Mouse (Mus musculus) E14TG2a.4 (cell line): ENCODE measurements at regions not wholly inside any gene's neighbourhood (a gene's known extent, or its start where the extent isn't known, plus 50 kb on each side); places are given as distances from the start of the nearest gene placed in this dataset.

Source experiments
- H3K27me3 ChIP-seq: 2 replicates; pipeline ENCODE4 v1.6.1; 2014; ENCODE audit warnings: low read length, control low read depth; ENCODE audit not compliant: insufficient read depth
- H3K36me3 ChIP-seq: 2 replicates; pipeline ENCODE4 v1.6.1; 2014; ENCODE audit warnings: low read length, control low read depth; ENCODE audit not compliant: insufficient read depth
- H3K4me1 ChIP-seq: replicated peaks from 2 replicates; pipeline ENCODE4 v1.6.1; 2014; ENCODE audit warnings: low read depth, low read length, control low read depth
- H3K4me3 ChIP-seq: replicated peaks from 2 replicates; pipeline ENCODE4 v1.5.1; 2014; ENCODE audit warnings: mild to moderate bottlenecking, low read length
- H3K9me3 ChIP-seq: 2 replicates; pipeline ENCODE4 v1.6.1; 2014; ENCODE audit warnings: low read length, control low read depth
- CTCF ChIP-seq: conservative IDR thresholded peaks from 2 replicates; pipeline ENCODE4 v1.5.1; 2014; ENCODE audit warnings: low read length
- NANOG ChIP-seq: IDR thresholded peaks from 2 replicates; pipeline ENCODE4 v1.6.1; 2014; ENCODE audit warnings: borderline replicate concordance, low read length, mixed read lengths
- POU5F1 ChIP-seq: IDR thresholded peaks from 2 replicates; pipeline ENCODE4 v1.6.1; 2014; ENCODE audit warnings: low read length, borderline replicate concordance

- Histone ChIP-seq H3K4me3 (no peak overlapping the region), H3K9me3 (no peaks in the 10 kb centered on the region), H3K27me3 (no peaks in the 10 kb centered on the region), H3K4me1 (no peaks in the 10 kb centered on the region), H3K36me3 (no peaks in the 10 kb centered on the region)
- TF ChIP-seq NANOG, result no peak
- no peak for TF ChIP-seq POU5F1
Observed at GRCm38 (mm10) chr10:45888835-45889234, 311.2 kb downstream of the Hace1 start.

- no peak for TF ChIP-seq CTCF
- TF ChIP-seq NANOG, result no peak
- TF ChIP-seq POU5F1, result no peak
- Histone ChIP-seq H3K9me3 (no peaks in the 10 kb centered on the region), H3K27me3 (no peaks in the 10 kb centered on the region), H3K36me3 (no peaks in the 10 kb centered on the region), H3K4me1 (no peaks in the 10 kb centered on the region), H3K4me3 (no peak overlapping the region)
Observed at GRCm38 (mm10) chr10:45889381-45889951, 311.8 kb downstream of the Hace1 start.

DNA sequence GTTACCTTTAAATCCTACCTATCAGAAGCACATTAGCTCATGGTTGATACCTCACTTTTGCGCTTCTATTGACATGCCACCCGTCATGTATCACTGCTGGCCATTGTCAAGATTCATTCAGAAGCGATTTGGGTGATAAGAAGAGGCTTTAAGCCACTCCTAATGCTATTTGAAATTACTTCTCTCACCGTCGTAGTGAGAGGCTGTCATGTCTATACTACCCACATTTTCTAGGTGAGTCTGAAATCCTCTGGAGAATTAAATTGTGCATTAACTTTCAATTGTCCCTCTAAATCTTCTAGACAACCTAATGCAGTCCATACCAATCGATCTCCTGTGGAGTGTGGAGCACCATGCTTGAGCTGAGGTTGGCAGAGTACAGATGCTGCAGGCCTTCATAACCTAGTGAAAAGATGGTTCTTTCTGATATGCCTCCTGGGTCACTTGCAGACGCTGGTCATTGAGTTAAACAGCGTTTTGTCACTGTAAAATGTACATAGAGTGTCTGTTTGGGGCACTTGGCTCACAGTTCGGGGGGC is 312.5 kb downstream of the Hace1 start:
- no peaks in the 10 kb centered on the region for H3K9me3 ChIP-seq
- no peaks in the 10 kb centered on the region for H3K36me3 ChIP-seq
- no peak overlapping the region for H3K4me3 ChIP-seq
- no peak for TF ChIP-seq POU5F1
- TF ChIP-seq NANOG, result no peak
- no peak for TF ChIP-seq CTCF
- H3K4me1 ChIP-seq, result no peaks in the 10 kb centered on the region
- no peaks in the 10 kb centered on the region for H3K27me3 ChIP-seq

DNA sequence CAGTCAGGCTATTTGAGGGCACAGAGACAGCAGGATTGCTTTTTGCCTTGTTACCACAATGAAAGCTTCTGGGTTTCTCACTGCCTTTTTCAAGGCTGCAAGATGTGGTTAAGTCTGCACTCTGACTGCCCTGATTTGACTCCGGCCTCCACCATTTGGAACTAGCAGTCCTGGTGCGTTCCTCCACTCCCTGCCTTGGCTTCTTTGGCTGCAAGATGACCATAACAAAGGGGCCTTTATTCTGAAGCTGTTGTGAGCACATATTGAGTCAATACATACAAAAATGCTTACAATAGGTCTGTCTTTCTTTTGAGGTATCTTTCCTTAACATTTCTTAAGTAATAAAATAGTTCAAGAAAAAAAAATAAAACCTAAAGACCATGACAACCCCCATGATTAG is 314.8 kb downstream of the Hace1 start:
- Histone ChIP-seq H3K27me3 (no peaks in the 10 kb centered on the region), H3K9me3 (no peaks in the 10 kb centered on the region)

GRCm38 (mm10) chr10:45893894-45894831 is 316.5 kb downstream of the Hace1 start:
- no peaks in the 10 kb centered on the region for H3K4me1 ChIP-seq
- H3K27me3 ChIP-seq, result no peaks in the 10 kb centered on the region
- no peaks in the 10 kb centered on the region for H3K9me3 ChIP-seq
- TF ChIP-seq POU5F1 (no peak), CTCF (no peak), NANOG (no peak)
- H3K36me3 ChIP-seq, result no peaks in the 10 kb centered on the region
- no peak overlapping the region for H3K4me3 ChIP-seq

More for the DNA sequence above, 314.8 kb downstream of the Hace1 start:
- Histone ChIP-seq H3K4me1 (no peaks in the 10 kb centered on the region), H3K36me3 (no peaks in the 10 kb centered on the region), H3K4me3 (no peak overlapping the region)
- TF ChIP-seq CTCF, result no peak
- no peak for TF ChIP-seq POU5F1
- no peak for TF ChIP-seq NANOG

DNA sequence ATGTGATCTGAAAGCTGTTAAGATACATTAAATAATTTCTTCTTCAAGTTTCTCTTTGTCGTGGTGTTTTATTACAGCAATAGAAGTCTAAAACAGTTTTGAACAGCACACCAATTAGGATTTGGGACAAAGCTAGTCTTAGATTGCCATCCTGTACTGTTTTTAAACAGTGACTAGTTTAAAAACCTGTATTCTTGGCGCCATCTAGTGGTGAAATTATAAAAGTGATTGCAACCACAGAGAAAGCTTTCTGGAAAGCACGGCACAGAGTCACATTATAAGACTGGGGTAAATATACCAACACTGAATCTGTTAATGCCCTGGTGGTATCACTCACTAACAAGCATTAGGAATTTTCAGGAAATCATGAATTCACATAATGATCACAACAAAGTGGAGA is 339.3 kb downstream of the Hace1 start:
- Histone ChIP-seq H3K27me3 (no peaks in the 10 kb centered on the region), H3K9me3 (no peaks in the 10 kb centered on the region), H3K4me3 (no peak overlapping the region), H3K4me1 (no peaks in the 10 kb centered on the region), H3K36me3 (no peaks in the 10 kb centered on the region)
- TF ChIP-seq NANOG (no peak), POU5F1 (no peak), CTCF (peak; percentile 65)

GRCm38 (mm10) chr10:45925746-45926145 is 348.1 kb downstream of the Hace1 start:
- Histone ChIP-seq H3K4me3 (no peak overlapping the region), H3K4me1 (no peaks in the 10 kb centered on the region), H3K27me3 (no peaks in the 10 kb centered on the region), H3K36me3 (no peaks in the 10 kb centered on the region), H3K9me3 (no peaks in the 10 kb centered on the region)
- TF ChIP-seq NANOG (no peak), POU5F1 (no peak), CTCF (no peak)

DNA sequence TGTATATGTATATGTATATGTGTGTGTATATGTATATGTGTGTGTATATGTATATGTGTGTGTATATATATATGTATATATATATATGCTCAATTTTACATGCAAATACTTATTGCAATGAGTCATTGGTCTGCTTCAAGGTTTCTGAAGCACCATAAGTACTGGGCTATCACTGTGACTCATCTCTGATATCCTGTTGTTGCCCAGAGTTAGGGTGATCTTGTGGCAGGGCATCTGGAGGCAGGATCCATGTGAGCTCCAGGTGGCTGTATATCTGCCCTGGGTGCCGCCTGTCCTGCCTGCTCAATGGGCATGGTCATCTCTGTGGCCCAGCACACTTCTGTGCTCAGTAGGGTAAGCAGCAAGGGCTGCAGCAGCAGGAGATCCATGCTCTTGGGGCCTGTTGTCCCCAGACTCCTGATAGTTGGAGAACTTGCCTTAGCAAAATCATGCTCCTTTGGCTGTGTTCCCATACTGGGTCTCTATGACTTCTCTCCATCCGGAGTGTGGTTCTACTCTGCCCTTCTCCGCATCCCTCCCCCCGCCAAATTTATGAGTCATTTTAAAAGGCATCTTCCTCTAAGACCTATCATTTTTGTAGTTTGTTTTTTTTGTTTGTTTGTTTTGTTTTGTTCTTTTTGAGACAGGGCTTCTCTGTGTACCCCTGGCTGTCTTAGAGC is 356.1 kb downstream of the Hace1 start:
- TF ChIP-seq CTCF (no peak), POU5F1 (no peak), NANOG (no peak)
- Histone ChIP-seq H3K36me3 (no peaks in the 10 kb centered on the region), H3K27me3 (no peaks in the 10 kb centered on the region), H3K4me3 (no peak overlapping the region), H3K9me3 (no peaks in the 10 kb centered on the region), H3K4me1 (no peaks in the 10 kb centered on the region)

DNA sequence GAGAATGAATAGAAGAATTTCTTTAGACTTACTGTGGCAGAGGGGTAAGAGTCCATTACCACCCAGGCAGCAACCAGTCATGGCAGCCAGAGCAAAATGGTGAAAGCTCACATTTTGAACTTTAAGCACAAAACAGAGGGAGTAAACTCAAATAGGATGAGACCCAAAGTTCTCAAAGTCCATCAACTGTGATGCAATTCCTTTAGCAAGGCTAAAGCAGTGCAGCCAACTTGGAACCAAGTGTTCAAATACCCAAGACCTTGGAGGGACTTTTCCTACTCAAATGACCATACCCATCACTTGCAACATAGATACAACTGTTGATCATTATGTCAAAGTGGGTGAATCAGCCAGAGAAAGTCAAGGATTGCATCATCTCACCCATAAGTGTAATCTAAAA is 380.1 kb downstream of the Hace1 start:
- Histone ChIP-seq H3K36me3 (no peaks in the 10 kb centered on the region), H3K4me3 (no peak overlapping the region), H3K27me3 (no peaks in the 10 kb centered on the region), H3K9me3 (no peaks in the 10 kb centered on the region), H3K4me1 (no peaks in the 10 kb centered on the region)
- TF ChIP-seq POU5F1, result no peak
- TF ChIP-seq NANOG, result no peak
- TF ChIP-seq CTCF, result no peak
